Mouse (Mus musculus) heart, embryonic 11.5 days (tissue): ENCODE data around the gene Ubox5. TPM values are rescaled to one million over a fixed set of nuclear protein-coding genes. Genes with fewer than 3 reads are reported as not detected.

Experiments used
- ATAC-seq: fragments of 200-750 bp; cut with Nextera tagmentation; replicated peaks from 2 replicates; pipeline ENCODE4 v1.8.0; 2017; ENCODE audit warnings: moderate library complexity; ENCODE audit not compliant: insufficient number of reproducible peaks, low FRiP score, low TSS enrichment
- H3K27ac ChIP-seq: fragments of 300-500 bp; sonication (generic); 2 replicates; pipeline ENCODE4 v1.5.1; 2014; ENCODE audit warnings: mild to moderate bottlenecking, low read depth, low read length
- H3K27me3 ChIP-seq: fragments of 300-500 bp; sonication (generic); 2 replicates; pipeline ENCODE4 v1.6.1; 2014; ENCODE audit warnings: mild to moderate bottlenecking, low read length, mixed read lengths; ENCODE audit not compliant: control insufficient read depth, insufficient read depth
- H3K36me3 ChIP-seq: fragments of 300-500 bp; sonication (generic); 2 replicates; pipeline ENCODE4 v1.6.1; 2014; ENCODE audit warnings: mild to moderate bottlenecking, low read length, moderate library complexity, mixed read lengths; ENCODE audit not compliant: control insufficient read depth, insufficient read depth
- H3K4me1 ChIP-seq: fragments of 300-500 bp; sonication (generic); 2 replicates; pipeline ENCODE4 v1.6.1; 2014; ENCODE audit warnings: low read length; ENCODE audit not compliant: control insufficient read depth, insufficient read depth
- H3K4me2 ChIP-seq: fragments of 300-500 bp; sonication (generic); 2 replicates; pipeline ENCODE4 v1.6.1; 2014; ENCODE audit warnings: mild to moderate bottlenecking, moderate library complexity
- H3K4me3 ChIP-seq: fragments of 300-500 bp; sonication (generic); 2 replicates; pipeline ENCODE4 v1.5.1; 2014; ENCODE audit warnings: low read depth, low read length
- H3K9ac ChIP-seq: fragments of 300-500 bp; sonication (generic); 2 replicates; pipeline ENCODE4 v1.6.1; 2014; ENCODE audit warnings: mild to moderate bottlenecking, low read depth, low read length, moderate library complexity
- H3K9me3 ChIP-seq: fragments of 300-500 bp; sonication (generic); replicated peaks from 2 replicates; pipeline ENCODE4 v1.6.1; 2016; ENCODE audit warnings: low read length; ENCODE audit not compliant: control insufficient read depth
- WGBS: fragments of 180-500 bp; shearing (Covaris S2); extraction: QIAGEN DNeasy Blood & Tissue Kit; methylation state at CpG from one replicate; pipeline ENCODE4 v1.1.7; 2014; ENCODE audit not compliant: insufficient replicate concordance; 5-methylcytosine and 5-hydroxymethylcytosine counted together
- polyA plus RNA-seq: library from polyadenylated mRNA; unstranded; fragments of >200 nt; fragmentation: Nextera tagmentation; extraction: Ambion mirVana; gene quantifications from 2 replicates; pipeline ENCODE4 v1.2.1, GENCODE M21; 2014

The Ubox5 gene
- polyA plus RNA-seq, 1 experiment from 2014 or later: 10.4 TPM

DNA sequence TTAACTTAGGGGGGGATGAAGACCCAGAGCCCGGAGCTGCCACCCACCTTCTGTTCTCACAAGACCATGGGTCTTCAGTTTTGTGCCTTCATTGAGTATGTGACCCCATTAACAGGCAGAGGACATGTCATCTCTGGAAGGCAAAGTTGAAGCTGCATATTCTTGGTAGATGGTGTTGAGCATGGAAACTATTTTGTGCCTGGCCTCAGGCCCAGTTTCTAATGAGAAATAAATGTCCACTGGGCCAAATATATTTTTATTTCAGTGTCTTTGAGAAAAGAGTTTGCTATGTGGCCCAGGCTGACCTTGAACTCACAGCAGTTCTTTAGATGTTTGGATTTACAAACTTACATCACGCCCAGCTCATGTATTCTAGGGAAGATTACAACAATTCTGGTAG, 40.1 kb downstream of the Ubox5 start:
- Histone ChIP-seq H3K4me2 (no peak overlapping the region), H3K9ac (no peak overlapping the region), H3K27me3 (no peaks in the 10 kb centered on the region), H3K27ac (no peak overlapping the region), H3K9me3 (no peaks in the 10 kb centered on the region), H3K4me1 (no peaks in the 10 kb centered on the region), H3K4me3 (no peak overlapping the region), H3K36me3 (peaks cover 2% of the 10 kb centered on the region; the same call in 1 of the 2 replicates)
- ATAC-seq: no peak
- WGBS: 94% methylated on average over 2 of the region's 2 CpGs

DNA sequence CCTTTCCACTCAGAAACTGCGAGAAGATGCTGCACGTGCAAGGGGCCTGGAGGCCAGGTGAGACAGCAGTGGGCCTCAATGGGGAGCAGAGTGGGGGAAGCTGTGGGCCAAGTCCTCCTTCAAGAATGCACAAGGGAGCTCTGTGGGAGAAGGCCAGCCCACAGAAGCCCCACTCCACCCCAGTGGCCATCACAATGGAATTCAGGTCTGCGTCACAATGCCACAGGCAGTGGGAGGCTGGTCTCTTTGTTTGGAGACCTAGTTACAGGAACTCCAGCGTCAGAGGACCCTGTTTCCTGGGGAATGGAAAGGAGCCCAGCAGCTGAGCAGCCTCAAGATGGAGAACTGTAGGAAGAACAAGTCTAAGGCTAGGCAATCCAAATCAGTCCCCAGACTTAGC, 40.7 kb downstream of the Ubox5 start:
- no peaks in the 10 kb centered on the region for H3K9me3 ChIP-seq
- no peaks in the 10 kb centered on the region for H3K4me1 ChIP-seq
- WGBS: 72% methylated on average over 4 of the region's 4 CpGs
- H3K4me2 ChIP-seq: no peak overlapping the region
- no peak overlapping the region for H3K4me3 ChIP-seq
- H3K9ac ChIP-seq: no peak overlapping the region
- no peaks in the 10 kb centered on the region for H3K27me3 ChIP-seq
- no peak overlapping the region for H3K27ac ChIP-seq
- H3K36me3 ChIP-seq: peaks cover 2% of the 10 kb centered on the region; the same call in 1 of the 2 replicates
- ATAC-seq: no peak

- no peak for ATAC-seq
- Histone ChIP-seq H3K36me3 (peaks cover under 1% of the 10 kb centered on the region; the same call in 1 of the 2 replicates), H3K9ac (no peak overlapping the region), H3K4me3 (no peak overlapping the region), H3K9me3 (no peaks in the 10 kb centered on the region), H3K4me2 (no peak overlapping the region), H3K27ac (no peak overlapping the region), H3K4me1 (no peaks in the 10 kb centered on the region), H3K27me3 (no peaks in the 10 kb centered on the region)
- 43% methylated on average over 2 of the region's 2 CpGs for WGBS
These were observed 41.5 kb downstream of the Ubox5 start for GRCm38 (mm10) chr2:130588373-130588772.

DNA sequence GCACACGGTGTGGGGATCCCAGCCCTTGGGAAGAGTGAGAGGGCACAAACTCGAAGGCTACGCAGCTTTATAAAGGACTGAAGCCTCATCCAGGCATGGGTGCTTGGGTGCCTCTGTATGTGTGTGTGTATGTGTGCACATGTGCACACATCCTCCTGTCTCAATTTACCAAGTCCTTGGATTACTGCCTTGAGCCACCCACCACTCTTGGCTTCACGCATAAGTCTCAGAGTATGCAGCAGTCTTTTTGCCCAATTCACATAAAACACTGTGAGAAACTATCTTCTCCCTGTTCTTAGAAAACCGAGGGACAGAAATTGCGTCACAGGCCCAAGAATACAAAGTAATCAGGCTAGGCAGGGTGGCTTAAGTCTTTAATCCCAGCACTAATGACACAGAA, 43.8 kb downstream of the Ubox5 start:
- no peak for ATAC-seq
- H3K4me3 ChIP-seq: no peak overlapping the region
- H3K4me1 ChIP-seq: peaks cover 6% of the 10 kb centered on the region; the same call in 1 of the 2 replicates
- no peak overlapping the region for H3K9ac ChIP-seq
- no peaks in the 10 kb centered on the region for H3K36me3 ChIP-seq
- H3K27me3 ChIP-seq: peaks cover 18% of the 10 kb centered on the region
- H3K27ac ChIP-seq: no peak overlapping the region
- no peak overlapping the region for H3K4me2 ChIP-seq
- whole genome bisulfite sequencing: 79% methylated on average over 6 of the region's 6 CpGs
- no peaks in the 10 kb centered on the region for H3K9me3 ChIP-seq

DNA sequence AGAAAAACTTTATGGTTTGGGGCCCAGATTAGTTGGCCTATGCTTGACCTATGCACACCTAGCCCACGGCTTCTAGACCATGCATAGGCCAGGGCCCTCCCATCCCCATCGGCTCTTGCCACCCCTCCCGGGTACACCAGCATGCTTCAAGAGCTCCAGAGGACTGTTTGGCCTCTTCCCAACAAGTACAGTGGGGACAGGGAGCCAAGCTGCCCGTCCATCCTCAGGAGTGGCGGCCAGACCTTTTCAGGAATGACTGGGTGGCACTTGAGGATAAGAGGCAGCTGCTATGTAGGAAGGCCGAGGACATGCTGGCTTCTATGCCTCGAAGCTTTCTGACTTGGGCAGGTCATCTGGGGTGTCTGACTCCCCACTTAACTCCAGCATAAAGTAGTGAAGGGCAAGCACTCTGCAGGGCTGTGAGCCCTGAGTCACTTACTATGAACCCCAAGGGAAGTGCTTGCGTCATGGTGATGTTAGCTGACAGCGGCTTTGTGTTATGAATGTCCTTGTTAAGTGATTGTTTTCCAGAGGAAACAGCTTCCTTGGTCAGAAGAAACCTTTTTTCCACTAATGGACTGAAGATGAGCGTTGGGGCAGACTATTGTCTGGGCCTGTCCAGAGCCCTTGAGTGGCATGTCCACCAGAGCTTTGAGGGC, 45.8 kb downstream of the Ubox5 start:
- ATAC-seq: no peak
- Histone ChIP-seq H3K9ac (no peak overlapping the region), H3K4me2 (no peak overlapping the region), H3K9me3 (no peaks in the 10 kb centered on the region), H3K36me3 (no peaks in the 10 kb centered on the region), H3K4me1 (peaks cover 9% of the 10 kb centered on the region), H3K27ac (no peak overlapping the region), H3K4me3 (no peak overlapping the region), H3K27me3 (peaks cover 37% of the 10 kb centered on the region)
- WGBS: 61% methylated on average over 10 of the region's 10 CpGs

- Histone ChIP-seq H3K36me3 (no peaks in the 10 kb centered on the region), H3K4me3 (no peak within 1 kb of the TSS; the same call in 1 of the 2 replicates), H3K27ac (no peak within 1 kb of the TSS), H3K4me1 (peaks cover 9% of the 10 kb centered on the region), H3K27me3 (peaks cover 51% of the 10 kb centered on the region), H3K9ac (no peak within 1 kb of the TSS), H3K9me3 (no peaks in the 10 kb centered on the region), H3K4me2 (no peak within 1 kb of the TSS; the same call in 1 of the 2 replicates)
- ATAC-seq: no peak
- 22% methylated on average over 10 of the region's 10 CpGs for WGBS
These were observed 47.3 kb downstream of the Ubox5 start, which contains the start of gene Avp for GRCm38 (mm10) chr2:130582552-130582951. Gene Avp, minus strand, starts transcription at chr2:130582554.

- peak overlapping the region; percentile 36 for H3K4me3 ChIP-seq
- peaks cover 9% of the 10 kb centered on the region for H3K4me1 ChIP-seq
- no peak overlapping the region for H3K27ac ChIP-seq
- H3K36me3 ChIP-seq: no peaks in the 10 kb centered on the region
- H3K27me3 ChIP-seq: peaks cover 63% of the 10 kb centered on the region
- no peaks in the 10 kb centered on the region for H3K9me3 ChIP-seq
- peak overlapping the region; percentile 63 for H3K4me2 ChIP-seq
- no peak overlapping the region for H3K9ac ChIP-seq
- no peak for ATAC-seq
- 3% methylated on average over 15 of the region's 16 CpGs for WGBS
These were observed 48.6 kb downstream of the Ubox5 start for GRCm38 (mm10) chr2:130581201-130581600.

DNA sequence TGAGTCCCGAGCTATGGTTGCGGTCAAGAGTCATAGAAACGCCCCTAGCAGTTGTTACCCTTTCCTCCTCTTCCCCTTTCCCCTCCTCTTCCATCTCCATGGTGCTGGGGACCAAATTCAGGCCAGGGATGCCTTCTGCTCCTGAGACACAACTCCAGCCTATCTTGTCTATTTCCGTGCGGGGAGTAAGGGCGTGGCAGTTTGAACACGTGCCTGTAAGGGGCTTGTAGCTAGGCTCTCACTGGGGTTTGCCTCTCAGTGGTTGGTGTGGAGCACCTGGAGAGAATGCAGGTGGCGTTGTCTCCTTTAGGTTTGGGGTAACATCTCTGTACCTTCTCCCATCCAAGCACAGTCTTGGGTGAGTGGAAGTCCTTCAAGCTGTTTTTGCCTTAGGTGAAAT, 50.0 kb downstream of the Ubox5 start:
- Histone ChIP-seq H3K4me2 (no peak overlapping the region), H3K27ac (no peak overlapping the region), H3K27me3 (peaks cover 76% of the 10 kb centered on the region), H3K9ac (no peak overlapping the region), H3K9me3 (no peaks in the 10 kb centered on the region), H3K4me3 (no peak overlapping the region), H3K4me1 (peaks cover 9% of the 10 kb centered on the region), H3K36me3 (no peaks in the 10 kb centered on the region)
- no peak for ATAC-seq
- 11% methylated on average over 8 of the region's 8 CpGs for whole genome bisulfite sequencing

DNA sequence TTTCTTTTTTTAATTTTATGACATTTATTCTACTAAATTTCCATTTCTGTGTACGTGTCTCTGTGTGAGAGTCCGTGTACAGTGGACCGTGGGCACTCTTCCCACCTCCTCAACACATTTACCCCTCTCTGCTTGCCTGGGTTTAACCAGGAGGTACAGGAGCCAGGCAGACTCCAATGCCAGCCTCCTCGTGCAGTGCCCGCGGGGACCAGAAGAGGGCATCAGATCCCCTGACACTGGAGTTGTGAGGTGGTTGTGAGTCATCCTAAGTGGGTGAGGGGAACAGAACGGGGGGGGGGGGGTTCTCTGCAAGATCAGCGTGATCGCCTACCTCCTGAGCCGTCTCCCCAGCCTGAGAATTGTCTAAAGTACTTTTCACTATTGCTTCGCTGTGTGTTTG, 51.7 kb downstream of the Ubox5 start:
- H3K4me2 ChIP-seq: no peak overlapping the region
- ATAC-seq: no peak

More for the DNA sequence above, 51.7 kb downstream of the Ubox5 start:
- Histone ChIP-seq H3K9me3 (no peaks in the 10 kb centered on the region), H3K27ac (no peak overlapping the region), H3K27me3 (peaks cover 91% of the 10 kb centered on the region), H3K36me3 (no peaks in the 10 kb centered on the region), H3K4me3 (no peak overlapping the region), H3K4me1 (peaks cover 9% of the 10 kb centered on the region), H3K9ac (no peak overlapping the region)
- 11% methylated on average over 11 of the region's 11 CpGs for WGBS
